Mouse (Mus musculus): Measurements from ENCODE around the gene Atpaf2. TPM values are rescaled to one million over a fixed set of nuclear protein-coding genes. Genes with fewer than 3 reads are reported as not detected.

Gene Atpaf2
- polyA plus RNA-seq, 1 experiment from 2014 or later, result 41.2 TPM

- H3K4me2 ChIP-seq (ENCODE audit: low read length), result no peak overlapping the region
- no peak overlapping the region for H3K27ac ChIP-seq
- 0 out of 2 replicates have a peak, but pooled peaks cover 22% of the 10 kb centered on the region for H3K36me3 ChIP-seq (ENCODE audit: insufficient read depth, low read length)
- no peak overlapping the region for H3K4me3 ChIP-seq (replicated peaks; ENCODE audit: low read depth, low read length)
- no peak for TF ChIP-seq CTCF (IDR thresholded peaks at IDR 0.05; ENCODE audit: low read depth)
- H3K4me1 ChIP-seq (replicated peaks; ENCODE audit: insufficient read depth, low read length), result no peaks in the 10 kb centered on the region
- no peaks in the 10 kb centered on the region for H3K9me3 ChIP-seq (replicated peaks; ENCODE audit: low read length)
- ATAC-seq (replicated peaks; ENCODE audit: low FRiP score, low read depth) (no peak), DNase-seq (ENCODE audit: low spot score) (no peak)
- no peak overlapping the region for H3K9ac ChIP-seq (ENCODE audit: low read depth, low read length)
- H3K27me3 ChIP-seq (ENCODE audit: insufficient read depth, low read length), result no peaks in the 10 kb centered on the region
- 79% methylated on average over 1 of the region's 1 CpGs for WGBS
These were observed 8.2 kb upstream of the Atpaf2 start for GRCm38 (mm10) chr11:60426417-60426816.

GRCm38 (mm10) chr11:60423006-60423405 lies 4.7 kb upstream of the Atpaf2 start:
- Histone ChIP-seq H3K4me3 (replicated peaks; ENCODE audit: low read depth, low read length) (no peak overlapping the region), H3K36me3 (ENCODE audit: insufficient read depth, low read length) (0 out of 2 replicates have a peak, but pooled peaks cover 20% of the 10 kb centered on the region), H3K27me3 (ENCODE audit: insufficient read depth, low read length) (no peaks in the 10 kb centered on the region), H3K4me1 (replicated peaks; ENCODE audit: insufficient read depth, low read length) (peaks cover 8% of the 10 kb centered on the region; the same call in 1 of the 2 replicates), H3K9ac (ENCODE audit: low read depth, low read length) (no peak overlapping the region), H3K9me3 (replicated peaks; ENCODE audit: low read length) (no peaks in the 10 kb centered on the region), H3K4me2 (ENCODE audit: low read length) (no peak overlapping the region), H3K27ac (no peak overlapping the region)
- WGBS, result 47% methylated on average over 1 of the region's 1 CpGs
- no peak for TF ChIP-seq CTCF (IDR thresholded peaks at IDR 0.05; ENCODE audit: low read depth)
- ATAC-seq (replicated peaks; ENCODE audit: low FRiP score, low read depth), result no peak
- DNase-seq (ENCODE audit: low spot score), result no peak

GRCm38 (mm10) chr11:60422046-60422668 lies 3.9 kb upstream of the Atpaf2 start:
- 55% methylated on average over 5 of the region's 6 CpGs for WGBS
- DNase-seq (ENCODE audit: low spot score) (peak; percentile 24), ATAC-seq (replicated peaks; ENCODE audit: low FRiP score, low read depth) (no peak)
- no peak overlapping the region for H3K4me3 ChIP-seq (replicated peaks; ENCODE audit: low read depth, low read length)
- TF ChIP-seq CTCF (IDR thresholded peaks at IDR 0.05; ENCODE audit: low read depth), result peak; percentile 36; the same call in 1 of the 2 replicates
- peaks cover 8% of the 10 kb centered on the region; the same call in 1 of the 2 replicates for H3K4me1 ChIP-seq (replicated peaks; ENCODE audit: insufficient read depth, low read length)
- H3K27me3 ChIP-seq (ENCODE audit: insufficient read depth, low read length), result no peaks in the 10 kb centered on the region
- H3K4me2 ChIP-seq (ENCODE audit: low read length), result no peak overlapping the region
- no peaks in the 10 kb centered on the region for H3K9me3 ChIP-seq (replicated peaks; ENCODE audit: low read length)
- 0 out of 2 replicates have a peak, but pooled peaks cover 12% of the 10 kb centered on the region for H3K36me3 ChIP-seq (ENCODE audit: insufficient read depth, low read length)
- no peak overlapping the region for H3K9ac ChIP-seq (ENCODE audit: low read depth, low read length)
- no peak overlapping the region for H3K27ac ChIP-seq

- peak; percentile 10 for DNase-seq (ENCODE audit: low spot score)
- peak overlapping the region; percentile 88; the same call in 1 of the 2 replicates for H3K27ac ChIP-seq
- 6% methylated on average over 6 of the region's 6 CpGs for WGBS
- peak overlapping the region; percentile 91 for H3K4me3 ChIP-seq (replicated peaks; ENCODE audit: low read depth, low read length)
- peaks cover 12% of the 10 kb centered on the region; the same call in 1 of the 2 replicates for H3K4me1 ChIP-seq (replicated peaks; ENCODE audit: insufficient read depth, low read length)
- no peaks in the 10 kb centered on the region for H3K36me3 ChIP-seq (ENCODE audit: insufficient read depth, low read length)
- H3K27me3 ChIP-seq (ENCODE audit: insufficient read depth, low read length), result no peaks in the 10 kb centered on the region
- peak overlapping the region; percentile 89 for H3K9ac ChIP-seq (ENCODE audit: low read depth, low read length)
- ATAC-seq (replicated peaks; ENCODE audit: low FRiP score, low read depth), result no peak
- no peaks in the 10 kb centered on the region for H3K9me3 ChIP-seq (replicated peaks; ENCODE audit: low read length)
- H3K4me2 ChIP-seq (ENCODE audit: low read length), result peak overlapping the region; percentile 96
- no peak for TF ChIP-seq CTCF (IDR thresholded peaks at IDR 0.05; ENCODE audit: low read depth)
These were observed 181 bp upstream of the Atpaf2 start for GRCm38 (mm10) chr11:60418473-60418803.

GRCm38 (mm10) chr11:60416963-60417716 lies 1.1 kb downstream of the Atpaf2 start, which contains the start of gene Gid4:
Gid4 (plus strand) TSS chr11:60417145.
- H3K9ac ChIP-seq (ENCODE audit: low read depth, low read length), result peak within 1 kb of the TSS; percentile 89
- H3K9me3 ChIP-seq (replicated peaks; ENCODE audit: low read length), result no peaks in the 10 kb centered on the region
- peak; percentile 95 for ATAC-seq (replicated peaks; ENCODE audit: low FRiP score, low read depth)

GRCm38 (mm10) chr11:60416590-60416962 lies 1.7 kb downstream of the Atpaf2 start:
- no peaks in the 10 kb centered on the region for H3K27me3 ChIP-seq (ENCODE audit: insufficient read depth, low read length)
- ATAC-seq (replicated peaks; ENCODE audit: low FRiP score, low read depth), result peak; percentile 53
- H3K4me1 ChIP-seq (replicated peaks; ENCODE audit: insufficient read depth, low read length), result peaks cover 12% of the 10 kb centered on the region; the same call in 1 of the 2 replicates
- H3K9me3 ChIP-seq (replicated peaks; ENCODE audit: low read length), result no peaks in the 10 kb centered on the region
- H3K27ac ChIP-seq, result peak overlapping the region; percentile 60
- H3K4me3 ChIP-seq (replicated peaks; ENCODE audit: low read depth, low read length), result peak overlapping the region; percentile 91
- DNase-seq (ENCODE audit: low spot score), result no peak
- under 1% methylated on average over 21 of the region's 21 CpGs for WGBS
- H3K36me3 ChIP-seq (ENCODE audit: insufficient read depth, low read length), result no peaks in the 10 kb centered on the region
- no peak for TF ChIP-seq CTCF (IDR thresholded peaks at IDR 0.05; ENCODE audit: low read depth)
- H3K4me2 ChIP-seq (ENCODE audit: low read length), result peak overlapping the region; percentile 57
- H3K9ac ChIP-seq (ENCODE audit: low read depth, low read length), result peak overlapping the region; percentile 64

More at GRCm38 (mm10) chr11:60416963-60417716, 1.1 kb downstream of the Atpaf2 start, which contains the start of gene Gid4:
- H3K36me3 ChIP-seq (ENCODE audit: insufficient read depth, low read length), result no peaks in the 10 kb centered on the region
- H3K27me3 ChIP-seq (ENCODE audit: insufficient read depth, low read length), result no peaks in the 10 kb centered on the region
- peak within 1 kb of the TSS; percentile 96 for H3K4me2 ChIP-seq (ENCODE audit: low read length)
- peaks cover 12% of the 10 kb centered on the region; the same call in 1 of the 2 replicates for H3K4me1 ChIP-seq (replicated peaks; ENCODE audit: insufficient read depth, low read length)
- no peak for TF ChIP-seq CTCF (IDR thresholded peaks at IDR 0.05; ENCODE audit: low read depth)
- DNase-seq (ENCODE audit: low spot score), result peak; percentile 99
- H3K27ac ChIP-seq, result peak within 1 kb of the TSS; percentile 88
- peak within 1 kb of the TSS; percentile 91 for H3K4me3 ChIP-seq (replicated peaks; ENCODE audit: low read depth, low read length)
- under 1% methylated on average over 69 of the region's 81 CpGs for WGBS
